Mouse (Mus musculus): ENCODE data around the gene Polq.

DNA sequence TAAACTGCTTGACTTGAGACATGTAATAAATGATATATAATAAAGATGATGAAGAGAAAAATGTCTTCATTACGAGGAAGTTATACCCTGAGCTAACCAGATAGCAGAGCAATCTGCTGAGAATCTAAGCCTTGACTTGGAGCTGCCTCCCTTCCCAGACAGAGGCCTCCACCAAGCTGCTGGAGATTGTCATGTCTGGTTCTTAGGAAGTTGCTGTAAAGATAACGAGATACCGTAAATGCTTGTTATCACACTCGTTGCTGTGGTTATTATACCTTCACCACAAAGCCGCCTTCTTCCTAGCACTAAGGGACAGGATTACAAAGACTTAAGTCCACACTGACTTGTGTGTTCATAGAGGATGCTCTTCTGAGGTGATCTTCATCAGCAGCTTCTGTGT lies 60.8 kb downstream of the Polq start:
- TF ChIP-seq POLR2A (IDR thresholded peaks at IDR 0.05; ENCODE audit: insufficient read depth, low read length) (no peak), CTCF (IDR thresholded peaks at IDR 0.05; ENCODE audit: low read depth, low read length) (no peak), EP300 (IDR thresholded peaks at IDR 0.05; ENCODE audit: insufficient read depth, low read depth, low read length) (no peak)

All from ES-Bruce4 (cell line).